Mouse (Mus musculus) brain, embryonic 18.5 days (tissue): ENCODE data around the gene March1.
"Not testable (repeated sequence)": the region's sequence is repeated elsewhere in the genome, so short reads cannot be mapped to it uniquely, and the experiment has no call there.

ENCODE experiments used
- DNase-seq: peaks from one replicate; pipeline ENCODE4 v3.0.0-alpha.2; 2012; ENCODE audit warnings: low read depth, low spot score

March1 gene

GRCm38 (mm10) chr8:66413101-66413500 is 795.4 kb downstream of the March1 start:
- no peak for DNase-seq

- no peak for DNase-seq
Measured at GRCm38 (mm10) chr8:66415234-66415633, 797.5 kb downstream of the March1 start.

GRCm38 (mm10) chr8:66417591-66417990 is 799.9 kb downstream of the March1 start:
- DNase-seq = not testable (repeated sequence)

- no peak for DNase-seq
Measured at GRCm38 (mm10) chr8:66430639-66431038, 812.9 kb downstream of the March1 start.

- no peak for DNase-seq
Measured at GRCm38 (mm10) chr8:66433577-66433976, 815.9 kb downstream of the March1 start.

- no peak for DNase-seq
Measured at GRCm38 (mm10) chr8:66436804-66437203, 819.1 kb downstream of the March1 start.

GRCm38 (mm10) chr8:66437929-66438328 is 820.2 kb downstream of the March1 start:
- DNase-seq = no peak

- DNase-seq = no peak
Measured at GRCm38 (mm10) chr8:66438468-66438867, 820.8 kb downstream of the March1 start.

GRCm38 (mm10) chr8:66441123-66441522 is 823.4 kb downstream of the March1 start:
- DNase-seq = peak; percentile 36

- DNase-seq = no peak
Measured at GRCm38 (mm10) chr8:66442778-66443177, 825.1 kb downstream of the March1 start.

GRCm38 (mm10) chr8:66444141-66444540 is 826.4 kb downstream of the March1 start:
- no peak for DNase-seq

- DNase-seq = no peak
Measured at GRCm38 (mm10) chr8:66445351-66445750, 827.7 kb downstream of the March1 start.

GRCm38 (mm10) chr8:66450691-66451090 is 833.0 kb downstream of the March1 start:
- DNase-seq = no peak

- DNase-seq = no peak
Measured at GRCm38 (mm10) chr8:66457057-66457456, 839.4 kb downstream of the March1 start.

- no peak for DNase-seq
Measured at GRCm38 (mm10) chr8:66469821-66470220, 852.1 kb downstream of the March1 start.

- DNase-seq = no peak
Measured at GRCm38 (mm10) chr8:66476880-66477279, 859.2 kb downstream of the March1 start.

- peak; percentile 72 for DNase-seq
Measured at GRCm38 (mm10) chr8:66486084-66486763, 868.5 kb downstream of the March1 start, which contains the start of gene Tma16. Gene Tma16, minus strand, starts transcription at chr8:66486530.

GRCm38 (mm10) chr8:66488556-66488955 is 870.9 kb downstream of the March1 start:
- DNase-seq = no peak

GRCm38 (mm10) chr8:66490624-66491023 is 872.9 kb downstream of the March1 start:
- DNase-seq = no peak

- DNase-seq = no peak
Measured at GRCm38 (mm10) chr8:66494496-66494895, 876.8 kb downstream of the March1 start.

- DNase-seq = peak; percentile 6
Measured at GRCm38 (mm10) chr8:66495726-66496125, 878.0 kb downstream of the March1 start.

- peak; percentile 26 for DNase-seq
Measured at GRCm38 (mm10) chr8:66496998-66497577, 879.4 kb downstream of the March1 start.

- DNase-seq = no peak
Measured at GRCm38 (mm10) chr8:66503381-66503780, 885.7 kb downstream of the March1 start.
